Mouse (Mus musculus): Measurements from ENCODE around the gene Rpl32.

Gene Rpl32

DNA sequence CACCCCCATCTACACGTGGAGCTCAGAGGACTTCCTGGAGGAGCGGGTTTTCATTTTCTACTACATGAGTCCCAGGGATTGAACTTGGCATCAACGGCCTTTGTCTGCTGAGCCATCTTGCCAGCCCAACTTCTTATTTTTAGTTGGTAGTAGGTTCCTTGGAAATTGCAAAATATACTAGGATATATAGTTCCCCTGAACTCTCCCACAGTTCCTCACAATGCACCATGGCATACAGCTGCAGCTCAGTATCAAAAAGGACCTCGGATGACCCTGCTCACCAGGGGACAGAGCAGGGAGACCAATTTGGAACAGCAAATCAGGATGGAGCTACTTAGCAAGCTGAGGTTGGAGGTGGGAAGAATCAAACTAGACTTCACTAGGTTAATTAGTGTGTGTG, 6.5 kb upstream of the Rpl32 start:
- DNase-seq (ENCODE audit: low spot score) = no peak

- peak; percentile 80 for DNase-seq (ENCODE audit: low spot score)
Observed at GRCm38 (mm10) chr6:115814104-115814503, 5.6 kb upstream of the Rpl32 start.

DNA sequence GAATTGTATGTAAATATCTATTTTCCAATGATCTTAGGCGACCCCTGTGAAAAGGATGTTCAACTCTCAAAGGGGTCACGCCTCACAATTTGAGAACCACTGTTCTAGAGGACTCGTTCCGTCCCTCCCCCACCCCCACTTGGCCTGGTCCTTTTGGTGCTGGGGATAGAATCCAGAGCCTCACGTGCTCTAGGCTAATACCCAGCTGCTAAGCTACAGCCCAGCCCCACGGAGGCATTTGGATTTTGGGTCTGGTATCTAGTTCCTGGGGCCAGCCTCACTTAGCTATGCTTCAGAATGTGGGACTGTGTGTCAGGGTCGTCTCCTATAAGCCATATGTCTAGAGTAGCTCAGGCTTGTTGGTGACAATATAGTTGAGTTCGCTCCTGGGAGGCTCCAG, 3.1 kb upstream of the Rpl32 start:
- no peak for DNase-seq (ENCODE audit: low spot score)

GRCm38 (mm10) chr6:115808196-115808487, 405 bp downstream of the Rpl32 start:
- no peak for DNase-seq (ENCODE audit: low spot score)

- peak; percentile 42 for DNase-seq (ENCODE audit: low spot score)
Observed at GRCm38 (mm10) chr6:115807464-115808195, 917 bp downstream of the Rpl32 start.

DNA sequence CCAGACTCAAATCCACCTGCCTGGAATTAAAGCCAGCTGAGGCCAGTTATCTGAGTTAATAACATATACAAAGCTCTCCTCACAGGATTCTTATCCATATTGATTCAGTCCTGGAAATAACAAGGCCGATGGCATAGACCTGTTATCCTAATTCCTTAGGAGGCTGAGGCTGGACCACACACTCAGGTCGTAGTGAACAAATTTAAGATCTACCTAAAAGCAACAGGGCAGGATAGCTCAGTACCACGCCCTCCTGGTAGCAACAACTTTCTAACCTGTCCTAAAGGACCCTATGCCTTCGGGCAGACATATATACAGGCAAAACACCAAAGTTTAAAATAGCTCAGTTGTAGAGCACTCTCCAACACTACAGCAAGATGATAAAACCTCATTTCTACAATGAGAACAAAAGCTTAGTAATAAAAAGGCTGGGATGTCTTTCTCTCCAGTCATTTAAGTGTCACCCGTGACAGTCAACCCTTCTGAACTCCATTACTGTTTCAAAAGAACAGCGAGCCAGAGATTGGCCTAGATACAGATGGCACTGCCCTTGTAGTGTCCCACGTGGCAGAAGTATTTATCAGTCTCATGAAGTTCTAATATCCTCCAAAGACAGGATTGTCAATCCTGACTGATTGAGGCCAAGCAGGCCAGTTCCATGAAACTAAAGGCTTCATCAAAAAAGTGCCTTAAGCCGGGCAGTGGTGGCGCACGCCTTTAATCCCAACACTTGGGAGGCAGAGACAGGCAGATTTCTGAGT, 3.9 kb downstream of the Rpl32 start:
- peak; percentile 22 for DNase-seq (ENCODE audit: low spot score)

- DNase-seq (ENCODE audit: low spot score) = peak; percentile 85
Observed at GRCm38 (mm10) chr6:115803541-115804382, 4.8 kb downstream of the Rpl32 start.

GRCm38 (mm10) chr6:115801811-115802210, 6.7 kb downstream of the Rpl32 start:
- DNase-seq (ENCODE audit: low spot score) = no peak

GRCm38 (mm10) chr6:115792691-115793215, 15.8 kb downstream of the Rpl32 start:
- no peak for DNase-seq (ENCODE audit: low spot score)

- no peak for DNase-seq (ENCODE audit: low spot score)
Observed at GRCm38 (mm10) chr6:115791842-115792686, 16.5 kb downstream of the Rpl32 start.

DNA sequence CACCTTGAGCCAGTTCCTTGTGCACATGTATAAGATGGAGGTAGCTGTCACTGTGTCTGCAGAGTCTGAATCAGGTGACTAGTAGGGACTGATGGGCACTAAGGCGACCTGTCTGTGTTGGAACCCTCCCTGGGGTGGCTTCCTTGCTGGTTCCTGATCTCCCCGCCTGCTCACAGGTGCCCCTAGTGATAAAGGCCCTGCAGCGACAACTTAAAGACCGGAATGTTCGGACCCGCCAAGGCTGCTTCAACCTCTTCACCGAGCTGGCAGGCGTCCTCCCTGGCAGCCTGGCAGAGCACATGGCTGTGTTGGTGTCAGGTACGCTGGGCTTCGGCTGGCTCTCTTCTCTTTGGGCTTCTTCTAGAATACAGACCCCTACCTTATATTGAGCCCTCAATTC, 17.5 kb downstream of the Rpl32 start:
- DNase-seq (ENCODE audit: low spot score) = no peak

DNA sequence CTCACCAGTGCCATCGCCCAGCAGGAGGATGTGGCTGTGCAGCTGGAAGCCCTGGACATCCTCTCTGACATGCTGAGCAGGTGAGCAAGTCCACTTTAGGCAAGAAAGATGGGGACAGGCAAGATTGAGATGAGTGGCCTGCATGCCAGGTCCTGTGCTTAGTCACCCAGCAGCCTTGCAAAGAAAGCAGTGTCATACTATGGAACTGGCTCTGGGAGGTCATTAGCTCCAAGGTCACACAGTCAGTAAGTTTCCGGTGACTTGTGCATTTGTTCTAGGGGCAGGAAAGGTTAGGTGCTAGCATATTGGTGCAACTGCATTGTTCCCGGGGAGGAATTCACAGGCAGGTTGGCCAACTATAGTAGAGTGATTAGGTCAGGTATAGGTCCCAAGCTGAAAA, 25.8 kb downstream of the Rpl32 start:
- DNase-seq (ENCODE audit: low spot score) = no peak

GRCm38 (mm10) chr6:115776363-115776762, 32.2 kb downstream of the Rpl32 start:
- no peak for DNase-seq (ENCODE audit: low spot score)

DNA sequence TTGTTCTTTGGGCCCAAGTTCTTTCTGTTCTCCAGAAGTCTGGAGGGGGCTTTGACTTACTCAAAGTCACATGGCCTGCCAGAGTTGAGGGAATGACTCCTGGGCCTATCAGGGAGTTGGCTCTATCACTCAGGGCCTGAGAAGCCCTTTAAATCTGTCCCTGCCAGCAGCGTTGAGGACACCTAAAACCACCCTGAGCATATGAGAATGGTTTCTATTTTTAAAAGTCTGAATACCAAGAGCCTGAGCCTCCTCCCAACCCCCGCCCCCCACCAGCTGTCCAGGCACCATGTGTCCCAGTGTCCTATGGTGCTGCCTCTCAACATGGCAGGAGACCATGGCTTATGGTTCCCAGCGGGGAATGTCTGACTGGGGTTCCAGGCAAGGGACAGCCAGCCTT, 32.7 kb downstream of the Rpl32 start:
- DNase-seq (ENCODE audit: low spot score) = no peak

GRCm38 (mm10) chr6:115774501-115774921, 34.0 kb downstream of the Rpl32 start, which contains the start of gene Cand2:
Gene Cand2, plus strand, starts transcription at chr6:115774538.
- peak; percentile 87 for DNase-seq (ENCODE audit: low spot score)

DNA sequence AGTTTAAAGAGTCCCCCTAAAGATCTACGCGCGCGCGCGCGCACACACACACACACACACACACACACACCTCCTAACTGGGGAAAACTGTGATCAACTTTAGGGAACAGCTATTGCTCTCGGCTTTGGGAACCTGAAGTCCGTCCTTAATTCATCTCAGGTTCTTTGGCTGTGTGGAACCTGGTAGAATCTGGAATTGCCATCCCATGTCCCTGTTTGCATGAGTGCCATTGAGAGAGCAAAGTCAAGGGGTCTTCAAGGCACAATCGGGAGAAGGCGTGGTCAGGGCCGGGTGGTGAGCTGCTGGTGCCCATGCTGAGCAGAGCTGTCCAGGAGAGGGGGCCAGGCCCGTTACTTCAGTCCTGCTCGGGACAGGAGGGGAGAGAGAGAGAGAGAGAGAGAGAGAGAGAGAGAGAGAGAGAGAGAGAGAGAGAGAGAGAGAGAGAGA, 34.6 kb downstream of the Rpl32 start:
- DNase-seq (ENCODE audit: low spot score) = peak; percentile 89

DNA sequence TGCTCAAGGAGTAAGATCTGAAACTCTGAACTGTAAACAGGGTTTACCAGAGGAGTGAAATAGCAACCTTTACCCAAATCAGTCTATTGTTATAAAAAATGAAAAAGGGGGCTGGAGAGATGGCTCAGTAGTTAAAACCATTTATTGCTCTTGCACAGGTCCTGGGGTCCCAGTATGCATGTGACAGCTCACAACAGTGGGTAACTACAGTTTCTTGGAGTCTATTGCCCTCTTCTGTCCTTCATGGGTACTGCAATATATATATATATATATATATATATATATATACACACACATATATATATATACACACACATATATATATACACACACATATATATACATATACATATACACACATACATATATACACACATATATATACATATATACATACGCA, 35.9 kb downstream of the Rpl32 start:
- DNase-seq (ENCODE audit: low spot score) = no peak

- no peak for DNase-seq (ENCODE audit: low spot score)
Observed at GRCm38 (mm10) chr6:115772201-115772600, 36.3 kb downstream of the Rpl32 start.

- no peak for DNase-seq (ENCODE audit: low spot score)
Observed at GRCm38 (mm10) chr6:115770852-115771251, 37.7 kb downstream of the Rpl32 start.

DNA sequence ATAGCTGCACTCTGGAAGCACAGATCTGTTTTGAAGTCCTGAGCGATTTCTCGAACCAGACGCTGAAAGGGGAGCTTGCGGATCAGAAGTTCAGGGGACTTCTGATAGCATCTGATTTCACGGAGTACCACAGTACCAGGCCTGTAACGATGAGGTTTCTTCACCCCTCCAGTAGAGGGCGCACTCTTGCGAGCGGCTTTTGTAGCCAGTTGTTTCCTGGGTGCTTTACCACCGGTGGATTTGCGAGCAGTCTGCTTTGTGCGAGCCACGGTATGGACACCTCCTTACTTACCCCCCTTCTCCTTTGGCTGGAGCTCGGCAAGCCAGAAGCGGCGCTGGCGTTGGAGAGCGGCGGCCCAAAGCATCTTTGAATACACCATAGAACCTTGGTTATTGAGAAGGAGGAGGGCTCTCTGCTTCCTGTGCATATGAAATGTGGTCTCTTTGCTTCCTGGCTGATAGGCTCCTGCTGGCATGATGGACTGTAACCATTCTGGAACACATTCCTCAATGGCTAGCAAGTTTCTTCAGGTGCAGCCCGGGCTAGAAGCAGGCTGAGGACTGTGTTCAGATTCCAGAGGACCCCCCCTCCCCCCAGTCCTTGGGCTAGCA, 38.4 kb downstream of the Rpl32 start:
- DNase-seq (ENCODE audit: low spot score) = no peak

DNA sequence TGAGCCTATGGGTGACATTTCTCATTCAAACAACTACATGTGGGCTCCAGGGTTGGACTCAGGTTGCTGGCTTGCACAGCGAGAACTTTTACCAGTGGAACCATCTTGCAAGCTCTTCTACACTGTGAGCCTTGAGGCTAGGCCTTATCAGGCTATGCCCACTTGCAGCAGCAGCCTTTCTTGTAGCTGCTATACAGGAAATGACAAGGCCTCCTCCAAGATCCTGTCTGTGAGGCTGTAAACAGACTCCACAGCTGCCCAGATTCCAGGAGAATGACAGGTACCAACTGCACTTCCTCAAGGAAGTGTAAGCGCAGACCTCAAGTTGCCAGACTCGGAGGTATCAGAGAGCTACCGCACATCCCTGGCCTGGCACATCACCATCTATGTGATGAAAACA, 40.3 kb downstream of the Rpl32 start:
- DNase-seq (ENCODE audit: low spot score) = no peak

Measured in embryo, embryonic 10.5 days (tissue).